ENCODE assay signal across 8 mouse cellular contexts in genomic region chr3:146044977-146045376, GRCm38 (mm10). TPM values are rescaled to one million over a fixed set of nuclear protein-coding genes. Genes with fewer than 3 reads are reported as not detected.
DNase-seq lines count a peak whose midpoint lies in the region; ATAC-seq and TF ChIP-seq lines count a peak whose summit lies in the region.
"Had no signal": no experiment of that assay in that cellular context is flagged by ENCODE, and none has a peak within 500 bp of the region (broad histone marks: within the 10 kb centered on the region; RNA-seq: fewer than 3 reads in every experiment).

No protein-coding gene starts in this region.

- no peaks in the 10 kb centered on the region for H3K27me3 ChIP-seq in kidney, postnatal 0 days (ENCODE audit: insufficient read depth, low read length)
- no peaks in the 10 kb centered on the region for H3K27me3 ChIP-seq in ES-Bruce4 (ENCODE audit: control insufficient read depth, insufficient read depth, low read length, poor library complexity, severe bottlenecking)
- H3K27me3 ChIP-seq in midbrain, embryonic 15.5 days (replicated peaks) = no peaks in the 10 kb centered on the region

- ATAC-seq in kidney, postnatal 0 days (replicated peaks; ENCODE audit: low FRiP score, low read depth) = peak; percentile 45
- ATAC-seq in common myeloid progenitor, adult 5-6 weeks (replicated peaks; ENCODE audit: low read depth, poor library complexity, severe bottlenecking) = peak; percentile 60
- ATAC-seq in hematopoietic stem cell, adult 5-6 weeks (replicated peaks in 1 of 2; ENCODE audit: insufficient read depth in 1 of 2, low FRiP score in 2 of 2, low TSS enrichment in 1 of 2, low read depth in 1 of 2, poor library complexity in 2 of 2, severe bottlenecking in 2 of 2) = peak; percentile 35 to 42; a peak in 2 of 4 replicates
- ATAC-seq in megakaryocyte-erythroid progenitor cell, adult 5-6 weeks (replicated peaks; ENCODE audit: low FRiP score, low TSS enrichment, poor library complexity, severe bottlenecking) = no peak
- ATAC-seq in midbrain, embryonic 15.5 days (replicated peaks) = no peak

- WGBS in kidney, postnatal 0 days = 24% methylated on average over 11 of the region's 11 CpGs
- WGBS in midbrain, embryonic 15.5 days = 48% methylated on average over 11 of the region's 11 CpGs

- no peak for TF ChIP-seq CTCF in kidney, postnatal 0 days (IDR thresholded peaks at IDR 0.05; ENCODE audit: low read depth)
- no peak for TF ChIP-seq CTCF in ES-Bruce4 (IDR thresholded peaks at IDR 0.05; ENCODE audit: low read depth, low read length)

- TF ChIP-seq EP300 in ES-Bruce4 (IDR thresholded peaks at IDR 0.05; ENCODE audit: insufficient read depth, low read depth, low read length) = peak; percentile 26; the same call in 1 of the 2 replicates

- no peak overlapping the region for H3K9ac ChIP-seq in kidney, postnatal 0 days (ENCODE audit: low read depth, low read length)
- H3K9ac ChIP-seq in ES-Bruce4 (ENCODE audit: low read depth, poor library complexity, severe bottlenecking) = no peak overlapping the region
- no peak overlapping the region for H3K9ac ChIP-seq in midbrain, embryonic 15.5 days

- H3K4me1 ChIP-seq in kidney, postnatal 0 days (replicated peaks; ENCODE audit: insufficient read depth, low read length) = 0 out of 2 replicates have a peak, but pooled peaks cover 9% of the 10 kb centered on the region
- H3K4me1 ChIP-seq in ES-Bruce4 (ENCODE audit: control insufficient read depth, insufficient read depth, low read length) = no peaks in the 10 kb centered on the region
- H3K4me1 ChIP-seq in midbrain, embryonic 15.5 days = no peaks in the 10 kb centered on the region

- no peaks in the 10 kb centered on the region for H3K9me3 ChIP-seq in kidney, postnatal 0 days (replicated peaks; ENCODE audit: low read length)
- H3K9me3 ChIP-seq in ES-Bruce4 (replicated peaks; ENCODE audit: control insufficient read depth, insufficient read depth, low read length, poor library complexity, severe bottlenecking) = peaks cover 3% of the 10 kb centered on the region; the same call in 1 of the 2 replicates
- H3K9me3 ChIP-seq in midbrain, embryonic 15.5 days = no peaks in the 10 kb centered on the region

- no peak overlapping the region for H3K4me2 ChIP-seq in kidney, postnatal 0 days (ENCODE audit: low read length)
- H3K4me2 ChIP-seq in midbrain, embryonic 15.5 days = no peak overlapping the region

- no peaks in the 10 kb centered on the region for H3K36me3 ChIP-seq in kidney, postnatal 0 days (ENCODE audit: insufficient read depth, low read length)
- no peaks in the 10 kb centered on the region for H3K36me3 ChIP-seq in ES-Bruce4 (ENCODE audit: control insufficient read depth, insufficient read depth, low read length, poor library complexity, severe bottlenecking)
- H3K36me3 ChIP-seq in midbrain, embryonic 15.5 days (replicated peaks) = no peaks in the 10 kb centered on the region

- peak; percentile 41 for DNase-seq in kidney, postnatal 0 days (ENCODE audit: low spot score)
- DNase-seq in kidney, adult 11 months = no peak
- DNase-seq: cerebellum, adult 9-10 months had no signal

- no peak overlapping the region for H3K4me3 ChIP-seq in kidney, postnatal 0 days (replicated peaks; ENCODE audit: low read depth, low read length)
- no peak overlapping the region for H3K4me3 ChIP-seq in ES-Bruce4 (ENCODE audit: low read depth, low read length)
- H3K4me3 ChIP-seq in midbrain, embryonic 15.5 days = no peak overlapping the region

- H3K27ac ChIP-seq in kidney, postnatal 0 days = no peak overlapping the region; the same call in 1 of the 2 replicates
- no peak overlapping the region for H3K27ac ChIP-seq in ES-Bruce4 (ENCODE audit: insufficient read depth, low read length)
- H3K27ac ChIP-seq in midbrain, embryonic 15.5 days = no peak overlapping the region

- TF ChIP-seq POLR2A in ES-Bruce4 (IDR thresholded peaks at IDR 0.05; ENCODE audit: insufficient read depth, low read length) = no peak

RNA-seq across cellular contexts. Expression of gene Syde2, which starts 57.3 kb away (rescaled TPM):
- 1.8 and 1.9 TPM in 2 replicates for polyA plus RNA-seq in kidney, postnatal 0 days (2015; fragmentation: Nextera tagmentation; extraction: Ambion mirVana)
- polyA plus RNA-seq in ES-Bruce4 (2011; ENCODE audit: insufficient read depth, insufficient read length, low read depth, missing spikeins) = 22.4 and 23.0 TPM in 2 replicates
- total RNA-seq in common myeloid progenitor, adult 5-6 weeks (2017) = 11.8 and 14.1 TPM in 2 replicates
- 14.0 and 22.6 TPM in 2 replicates for total RNA-seq in hematopoietic stem cell, adult 5-6 weeks (2017)
- total RNA-seq in megakaryocyte-erythroid progenitor cell, adult 5-6 weeks (2014; fragmentation: Nextera tagmentation) = 6.9 and 13.4 TPM in 2 replicates
- total RNA-seq in megakaryocyte-erythroid progenitor cell, adult 5-6 weeks (2017) = 12.9 and 15.0 TPM in 2 replicates
- 0.34 and 0.74 TPM in 2 replicates for polyA plus RNA-seq in midbrain, embryonic 15.5 days (2015; fragmentation: Nextera tagmentation; extraction: Ambion mirVana)

Comparison
In these comparisons a context has a peak if more than half of its experiments do, and no peak if none do; other contexts are left out.
1. ATAC-seq: peak in kidney, postnatal 0 days (single experiment), common myeloid progenitor, adult 5-6 weeks (single experiment) and hematopoietic stem cell, adult 5-6 weeks (2 of 2); none in megakaryocyte-erythroid progenitor cell, adult 5-6 weeks (single experiment) and midbrain, embryonic 15.5 days (single experiment).